Mouse (Mus musculus) forebrain, embryonic 12.5 days (tissue): Measurements from ENCODE around the gene Gm20458. TPM values are rescaled to one million over a fixed set of nuclear protein-coding genes. Genes with fewer than 3 reads are reported as not detected.

ENCODE experiments used
- ATAC-seq: fragments of 200-750 bp; cut with Nextera tagmentation; 2 replicates; pipeline ENCODE4 v1.8.0; 2017; ENCODE audit warnings: moderate TSS enrichment; ENCODE audit not compliant: low FRiP score
- H3K27ac ChIP-seq: fragments of 300-500 bp; sonication (generic); 2 replicates; pipeline ENCODE4 v1.5.1; 2016; ENCODE audit warnings: mild to moderate bottlenecking
- H3K27me3 ChIP-seq: fragments of 300-500 bp; sonication (generic); 2 replicates; pipeline ENCODE4 v1.6.1; 2016; ENCODE audit warnings: mild to moderate bottlenecking
- H3K36me3 ChIP-seq: fragments of 300-500 bp; sonication (generic); replicated peaks from 2 replicates; pipeline ENCODE4 v1.6.1; 2016; ENCODE audit warnings: mild to moderate bottlenecking
- H3K4me1 ChIP-seq: fragments of 300-500 bp; sonication (generic); 2 replicates; pipeline ENCODE4 v1.6.1; 2016
- H3K4me2 ChIP-seq: fragments of 300-500 bp; sonication (generic); 2 replicates; pipeline ENCODE4 v1.6.1; 2016; ENCODE audit warnings: mild to moderate bottlenecking, moderate library complexity
- H3K4me3 ChIP-seq: fragments of 300-500 bp; sonication (generic); replicated peaks from 2 replicates; pipeline ENCODE4 v1.5.1; 2016; ENCODE audit warnings: mild to moderate bottlenecking
- H3K9ac ChIP-seq: fragments of 300-500 bp; sonication (generic); 2 replicates; pipeline ENCODE4 v1.6.1; 2016; ENCODE audit warnings: mild to moderate bottlenecking
- H3K9me3 ChIP-seq: fragments of 300-500 bp; sonication (generic); 2 replicates; pipeline ENCODE4 v1.6.1; 2016
- WGBS: fragments of 180-500 bp; shearing (Covaris S2); methylation state at CpG from one replicate; pipeline ENCODE4 v1.1.7; 2016; 5-methylcytosine and 5-hydroxymethylcytosine counted together
- polyA plus RNA-seq: library from polyadenylated mRNA; unstranded; fragments of >200 nt; fragmentation: Nextera tagmentation; extraction: Ambion mirVana; gene quantifications from 2 replicates; pipeline ENCODE4 v1.2.1, GENCODE M21; 2016

The Gm20458 gene
- polyA plus RNA-seq, 1 experiment from 2014 or later: 6.2 TPM

DNA sequence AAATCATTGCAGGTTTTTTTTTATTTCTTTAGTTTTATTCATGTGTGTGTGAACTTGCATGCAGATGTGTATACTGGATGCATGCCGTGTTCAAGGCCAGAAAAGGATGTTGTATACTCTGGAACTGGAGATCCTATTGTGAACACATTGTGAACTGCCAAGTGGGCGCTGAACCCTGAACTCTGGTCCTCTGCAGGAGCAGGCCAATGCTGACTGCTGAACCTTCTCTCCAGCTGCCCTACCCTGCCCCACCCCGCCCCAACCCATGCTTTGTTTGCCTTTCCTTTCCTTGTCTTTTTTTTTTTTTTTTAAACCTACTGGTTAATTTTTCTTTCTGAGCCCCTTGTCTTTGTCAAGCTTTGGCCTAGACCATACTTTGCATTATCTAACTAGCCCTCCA lies 54.1 kb downstream of the Gm20458 start:
- WGBS: 87% methylated on average over 3 of the region's 3 CpGs
- H3K27ac ChIP-seq: no peak overlapping the region

DNA sequence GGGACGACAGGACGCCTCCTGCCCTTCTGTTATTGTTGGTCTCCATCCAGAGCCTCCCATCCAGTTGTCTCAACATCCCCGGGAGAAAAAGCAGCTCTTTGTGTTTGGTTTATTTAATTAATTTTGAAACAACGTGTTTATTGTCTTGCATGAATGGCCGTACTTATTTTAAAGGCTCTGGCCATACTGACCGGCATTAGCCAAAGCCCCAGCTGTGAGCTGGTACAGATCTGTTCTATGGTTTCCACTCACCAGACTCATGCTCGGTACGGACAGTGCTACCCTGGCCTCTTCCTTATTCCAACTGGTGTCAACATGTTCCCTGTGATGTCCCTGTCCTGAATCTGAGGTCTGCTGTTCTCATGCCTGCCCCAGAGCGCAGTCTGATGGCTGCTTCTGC lies 55.1 kb downstream of the Gm20458 start:
- 84% methylated on average over 9 of the region's 9 CpGs for WGBS
- no peak for ATAC-seq

More for the DNA sequence above, 54.1 kb downstream of the Gm20458 start:
- no peaks in the 10 kb centered on the region for H3K9me3 ChIP-seq
- H3K4me3 ChIP-seq: no peak overlapping the region
- H3K4me1 ChIP-seq: no peaks in the 10 kb centered on the region
- no peak overlapping the region for H3K9ac ChIP-seq
- ATAC-seq: no peak
- no peaks in the 10 kb centered on the region for H3K36me3 ChIP-seq
- no peaks in the 10 kb centered on the region for H3K27me3 ChIP-seq
- H3K4me2 ChIP-seq: no peak overlapping the region

GRCm38 (mm10) chr2:164516592-164516991 lies 55.8 kb downstream of the Gm20458 start:
- Histone ChIP-seq H3K27me3 (no peaks in the 10 kb centered on the region), H3K9ac (no peak overlapping the region), H3K9me3 (no peaks in the 10 kb centered on the region), H3K4me2 (no peak overlapping the region), H3K4me3 (no peak overlapping the region), H3K27ac (no peak overlapping the region), H3K36me3 (no peaks in the 10 kb centered on the region), H3K4me1 (peaks cover 1% of the 10 kb centered on the region; the same call in 1 of the 2 replicates)
- WGBS: 90% methylated on average over 11 of the region's 11 CpGs
- ATAC-seq: no peak

More for the DNA sequence above, 55.1 kb downstream of the Gm20458 start:
- no peak overlapping the region for H3K4me3 ChIP-seq
- H3K9ac ChIP-seq: no peak overlapping the region
- H3K27me3 ChIP-seq: no peaks in the 10 kb centered on the region
- no peaks in the 10 kb centered on the region for H3K36me3 ChIP-seq
- H3K4me2 ChIP-seq: no peak overlapping the region
- no peaks in the 10 kb centered on the region for H3K9me3 ChIP-seq
- no peaks in the 10 kb centered on the region for H3K4me1 ChIP-seq
- no peak overlapping the region for H3K27ac ChIP-seq

DNA sequence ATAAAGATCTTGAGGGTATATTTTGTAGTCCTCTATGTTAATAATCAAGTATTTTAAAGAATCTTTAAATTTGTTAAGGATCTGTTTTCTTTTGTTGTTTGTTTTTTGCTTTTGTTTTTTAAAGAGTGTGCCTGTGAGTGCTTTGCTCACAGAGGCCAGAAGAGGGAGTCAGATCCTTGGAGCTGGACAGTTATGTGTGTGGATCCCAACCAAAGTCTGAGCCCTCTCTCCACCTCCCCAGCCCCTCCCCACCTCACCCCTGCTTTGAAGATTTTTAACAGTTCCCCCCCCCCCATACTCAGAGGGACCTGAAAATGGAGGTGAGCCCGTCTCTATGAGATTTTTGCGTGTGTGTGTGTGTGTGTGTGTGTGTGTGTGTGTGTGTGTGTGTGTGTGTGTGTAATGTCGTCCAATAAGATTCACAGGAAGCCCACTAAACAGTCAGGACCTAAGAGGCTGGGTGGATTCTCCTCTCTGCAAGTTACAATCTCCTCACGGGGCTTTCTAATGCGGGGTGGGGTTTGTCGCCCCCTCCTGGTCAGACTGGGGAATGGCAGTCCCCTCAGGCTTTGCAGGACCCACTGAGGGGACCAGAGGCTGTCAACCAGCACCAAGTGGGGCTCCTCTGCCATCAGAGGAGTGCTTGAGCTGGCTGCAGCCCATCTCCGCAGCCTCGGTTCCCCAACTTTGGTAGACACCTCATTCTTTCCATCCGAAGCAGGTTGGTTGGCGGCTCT lies 56.9 kb downstream of the Gm20458 start:
- Histone ChIP-seq H3K27ac (no peak overlapping the region), H3K4me2 (no peak overlapping the region), H3K4me3 (no peak overlapping the region), H3K27me3 (no peaks in the 10 kb centered on the region), H3K9me3 (no peaks in the 10 kb centered on the region), H3K4me1 (peaks cover 7% of the 10 kb centered on the region; the same call in 1 of the 2 replicates), H3K36me3 (no peaks in the 10 kb centered on the region), H3K9ac (no peak overlapping the region)
- no peak for ATAC-seq
- 25% methylated on average over 9 of the region's 10 CpGs for WGBS

- Histone ChIP-seq H3K4me3 (no peak overlapping the region), H3K27ac (no peak overlapping the region), H3K9ac (no peak overlapping the region), H3K36me3 (no peaks in the 10 kb centered on the region), H3K4me2 (no peak overlapping the region), H3K4me1 (peaks cover 7% of the 10 kb centered on the region; the same call in 1 of the 2 replicates), H3K9me3 (no peaks in the 10 kb centered on the region), H3K27me3 (no peaks in the 10 kb centered on the region)
- 62% methylated on average over 11 of the region's 11 CpGs for WGBS
- ATAC-seq: no peak
Measured at GRCm38 (mm10) chr2:164518266-164519170, 57.8 kb downstream of the Gm20458 start.

DNA sequence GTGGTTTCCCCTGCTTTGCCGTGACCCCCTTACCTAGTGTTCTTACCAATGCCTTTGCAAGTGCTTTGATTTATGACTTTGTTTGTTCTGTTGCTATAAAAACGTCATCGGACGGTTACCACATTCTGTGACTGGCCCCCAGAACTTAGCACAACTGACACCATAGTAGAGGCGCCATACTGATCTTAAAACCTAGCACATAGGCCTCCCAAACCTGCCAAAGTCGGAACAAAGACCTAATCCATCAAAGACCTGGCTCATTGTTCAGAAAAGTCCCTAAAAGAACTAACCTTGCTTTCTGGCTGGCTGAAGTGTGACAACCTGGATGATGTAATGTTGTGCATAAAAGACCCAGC lies 58.4 kb downstream of the Gm20458 start:
- Histone ChIP-seq H3K4me1 (peaks cover 7% of the 10 kb centered on the region; the same call in 1 of the 2 replicates), H3K9me3 (no peaks in the 10 kb centered on the region), H3K36me3 (no peaks in the 10 kb centered on the region), H3K27me3 (no peaks in the 10 kb centered on the region), H3K4me3 (no peak overlapping the region), H3K9ac (no peak overlapping the region), H3K4me2 (no peak overlapping the region), H3K27ac (no peak overlapping the region)
- ATAC-seq: no peak
- WGBS: 76% methylated on average over 6 of the region's 6 CpGs

GRCm38 (mm10) chr2:164520782-164521181 lies 60.0 kb downstream of the Gm20458 start:
- no peaks in the 10 kb centered on the region for H3K9me3 ChIP-seq
- H3K4me1 ChIP-seq: peaks cover 7% of the 10 kb centered on the region; the same call in 1 of the 2 replicates
- no peaks in the 10 kb centered on the region for H3K27me3 ChIP-seq
- 12% methylated on average over 3 of the region's 3 CpGs for WGBS
- no peak overlapping the region for H3K4me3 ChIP-seq
- H3K9ac ChIP-seq: no peak overlapping the region
- ATAC-seq: no peak
- no peak overlapping the region for H3K27ac ChIP-seq
- H3K4me2 ChIP-seq: no peak overlapping the region
- H3K36me3 ChIP-seq: no peaks in the 10 kb centered on the region

- Histone ChIP-seq H3K36me3 (no peaks in the 10 kb centered on the region), H3K27ac (no peak overlapping the region), H3K27me3 (no peaks in the 10 kb centered on the region), H3K9ac (no peak overlapping the region), H3K9me3 (peaks cover 6% of the 10 kb centered on the region), H3K4me3 (no peak overlapping the region), H3K4me1 (peaks cover 7% of the 10 kb centered on the region; the same call in 1 of the 2 replicates), H3K4me2 (no peak overlapping the region)
- no peak for ATAC-seq
- 22% methylated on average over 11 of the region's 11 CpGs for WGBS
Measured at GRCm38 (mm10) chr2:164521841-164522240, 61.1 kb downstream of the Gm20458 start.

- Histone ChIP-seq H3K4me2 (no peak overlapping the region), H3K27me3 (no peaks in the 10 kb centered on the region), H3K4me3 (no peak overlapping the region), H3K4me1 (peaks cover 7% of the 10 kb centered on the region; the same call in 1 of the 2 replicates), H3K9ac (no peak overlapping the region), H3K36me3 (no peaks in the 10 kb centered on the region), H3K9me3 (peaks cover 7% of the 10 kb centered on the region), H3K27ac (no peak overlapping the region)
- no peak for ATAC-seq
- WGBS: 27% methylated on average over 8 of the region's 8 CpGs
Measured at GRCm38 (mm10) chr2:164522280-164522679, 61.5 kb downstream of the Gm20458 start.

GRCm38 (mm10) chr2:164523301-164523773 lies 62.6 kb downstream of the Gm20458 start:
- H3K4me1 ChIP-seq: peaks cover 7% of the 10 kb centered on the region; the same call in 1 of the 2 replicates
- H3K4me3 ChIP-seq: no peak overlapping the region
- 83% methylated on average over 10 of the region's 10 CpGs for WGBS
- no peaks in the 10 kb centered on the region for H3K36me3 ChIP-seq
- H3K9me3 ChIP-seq: peaks cover 7% of the 10 kb centered on the region
- ATAC-seq: no peak
- H3K27me3 ChIP-seq: no peaks in the 10 kb centered on the region
- no peak overlapping the region for H3K27ac ChIP-seq
- no peak overlapping the region for H3K4me2 ChIP-seq
- H3K9ac ChIP-seq: no peak overlapping the region

DNA sequence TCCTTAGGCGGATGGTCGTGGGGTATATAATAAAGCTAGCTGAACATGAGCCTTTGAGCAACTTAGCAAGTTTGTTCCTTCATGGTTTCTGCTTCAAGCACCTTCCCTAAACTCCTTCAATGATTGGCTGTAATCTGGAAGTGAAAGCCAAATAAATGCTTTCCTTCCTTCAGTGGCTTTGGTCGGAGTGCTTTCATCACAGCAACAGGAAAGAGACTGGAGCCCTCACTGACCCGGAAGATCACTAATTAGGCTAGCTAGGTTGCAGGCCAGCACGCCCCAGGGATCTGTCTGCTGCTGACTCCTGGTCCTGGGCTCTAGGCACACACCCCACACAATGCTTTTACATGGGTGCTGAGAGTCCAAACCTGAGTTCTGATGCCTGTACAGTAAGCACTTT lies 67.8 kb downstream of the Gm20458 start:
- no peak overlapping the region for H3K4me2 ChIP-seq
- H3K27ac ChIP-seq: no peak overlapping the region
- peaks cover 7% of the 10 kb centered on the region for H3K9me3 ChIP-seq
- no peaks in the 10 kb centered on the region for H3K4me1 ChIP-seq
- 76% methylated on average over 5 of the region's 5 CpGs for WGBS
- no peaks in the 10 kb centered on the region for H3K36me3 ChIP-seq
- no peaks in the 10 kb centered on the region for H3K27me3 ChIP-seq
- no peak overlapping the region for H3K9ac ChIP-seq
- H3K4me3 ChIP-seq: no peak overlapping the region
- ATAC-seq: no peak

DNA sequence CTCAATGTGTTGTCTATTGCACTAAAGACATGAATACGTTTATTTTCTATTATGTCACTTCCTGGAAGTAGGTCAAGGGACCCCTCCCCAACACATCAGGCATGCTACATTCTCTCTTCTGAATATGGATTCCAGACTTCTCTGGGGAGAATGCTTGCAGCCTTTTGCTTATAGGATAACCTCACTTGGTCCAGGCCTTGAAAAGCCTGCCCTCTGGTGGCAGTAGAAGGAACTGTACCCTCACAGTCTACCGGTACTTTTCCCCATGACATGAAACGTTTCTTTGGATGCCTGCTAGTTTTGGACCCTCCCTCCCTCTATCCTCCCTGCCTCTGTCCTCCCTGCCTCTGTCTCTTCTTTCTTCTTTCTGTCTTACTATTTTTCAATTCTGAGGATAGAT lies 70.4 kb downstream of the Gm20458 start:
- H3K4me1 ChIP-seq: no peaks in the 10 kb centered on the region
- no peak overlapping the region for H3K4me2 ChIP-seq
- ATAC-seq: no peak
- WGBS: 2% methylated on average over 3 of the region's 3 CpGs
- H3K27me3 ChIP-seq: no peaks in the 10 kb centered on the region
- H3K9ac ChIP-seq: no peak overlapping the region
- no peak overlapping the region for H3K4me3 ChIP-seq
- no peak overlapping the region for H3K27ac ChIP-seq
- H3K9me3 ChIP-seq: peaks cover 7% of the 10 kb centered on the region
- H3K36me3 ChIP-seq: no peaks in the 10 kb centered on the region
